Mouse (Mus musculus) hindbrain, embryonic 15.5 days (tissue): ENCODE data around the gene Pkn2. TPM values are rescaled to one million over a fixed set of nuclear protein-coding genes. Genes with fewer than 3 reads are reported as not detected.

Source experiments
- ATAC-seq: fragments of 200-750 bp; cut with Nextera tagmentation; 2 replicates; pipeline ENCODE4 v1.8.0; 2017; ENCODE audit warnings: low read depth, moderate number of reproducible peaks, moderate TSS enrichment; ENCODE audit not compliant: low FRiP score
- H3K27ac ChIP-seq: fragments of 300-500 bp; sonication (generic); replicated peaks from 2 replicates; pipeline ENCODE4 v1.5.1; 2015; ENCODE audit warnings: mild to moderate bottlenecking, inconsistent platforms
- H3K27me3 ChIP-seq: fragments of 300-500 bp; sonication (generic); 2 replicates; pipeline ENCODE4 v1.6.1; 2015; ENCODE audit warnings: control low read depth, inconsistent platforms
- H3K36me3 ChIP-seq: fragments of 300-500 bp; sonication (generic); 2 replicates; pipeline ENCODE4 v1.6.1; 2015; ENCODE audit warnings: control low read depth, inconsistent platforms
- H3K4me1 ChIP-seq: fragments of 300-500 bp; sonication (generic); replicated peaks from 2 replicates; pipeline ENCODE4 v1.6.1; 2015; ENCODE audit warnings: control low read depth, inconsistent platforms
- H3K4me2 ChIP-seq: fragments of 300-500 bp; sonication (generic); 2 replicates; pipeline ENCODE4 v1.6.1; 2015; ENCODE audit warnings: moderate library complexity, mild to moderate bottlenecking, inconsistent platforms
- H3K4me3 ChIP-seq: fragments of 300-500 bp; sonication (generic); 2 replicates; pipeline ENCODE4 v1.5.1; 2015; ENCODE audit warnings: mild to moderate bottlenecking, inconsistent platforms
- H3K9ac ChIP-seq: fragments of 300-500 bp; sonication (generic); 2 replicates; pipeline ENCODE4 v1.6.1; 2015; ENCODE audit warnings: inconsistent platforms
- H3K9me3 ChIP-seq: fragments of 300-500 bp; sonication (generic); 2 replicates; pipeline ENCODE4 v1.6.1; 2016; ENCODE audit warnings: control low read depth, inconsistent platforms
- WGBS: fragments of 180-500 bp; shearing (Covaris S2); methylation state at CpG from one replicate; pipeline ENCODE4 v1.1.7; 2015; 5-methylcytosine and 5-hydroxymethylcytosine counted together
- polyA plus RNA-seq: library from polyadenylated mRNA; unstranded; fragments of >200 nt; fragmentation: Nextera tagmentation; extraction: Ambion mirVana; gene quantifications from 2 replicates; pipeline ENCODE4 v1.2.1, GENCODE M21; 2015

Gene Pkn2
- 20.4 and 22.8 TPM in 2 replicates for polyA plus RNA-seq

GRCm38 (mm10) chr3:142881872-142882623 is at the start of gene Pkn2:
Gene Pkn2, minus strand, starts transcription at chr3:142882004.
- Histone ChIP-seq H3K27me3 (no peaks in the 10 kb centered on the region), H3K36me3 (no peaks in the 10 kb centered on the region), H3K9ac (peak within 1 kb of the TSS; percentile 93), H3K4me3 (peak within 1 kb of the TSS; percentile 100), H3K4me2 (peak within 1 kb of the TSS; percentile 71), H3K4me1 (peaks cover 9% of the 10 kb centered on the region), H3K9me3 (no peaks in the 10 kb centered on the region), H3K27ac (peak within 1 kb of the TSS; percentile 92)
- peak; percentile 99 for ATAC-seq
- under 1% methylated on average over 77 of the region's 84 CpGs for WGBS

DNA sequence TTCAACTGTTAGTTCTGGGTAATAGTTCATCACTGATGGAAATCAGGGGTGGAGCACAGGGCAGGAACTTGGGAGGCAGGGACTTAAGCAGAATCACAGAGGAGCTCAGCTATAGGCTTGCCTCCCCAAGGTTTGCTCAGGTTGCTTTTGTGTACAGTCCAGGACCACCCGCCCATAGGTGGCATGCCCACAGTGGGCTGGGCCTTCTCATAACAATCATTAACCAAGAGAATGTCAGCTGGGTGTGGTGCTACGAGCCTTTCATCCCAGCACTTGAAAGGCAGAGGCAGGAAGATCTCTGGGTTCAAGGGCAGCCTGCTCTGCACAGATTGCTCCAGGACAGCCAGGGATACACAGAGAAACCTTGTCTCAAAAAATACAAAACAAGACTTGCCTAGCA is 48.1 kb upstream of the Pkn2 start:
- Histone ChIP-seq H3K36me3 (no peaks in the 10 kb centered on the region), H3K27ac (no peak overlapping the region), H3K4me3 (no peak overlapping the region), H3K9ac (no peak overlapping the region), H3K9me3 (no peaks in the 10 kb centered on the region), H3K4me1 (no peaks in the 10 kb centered on the region), H3K4me2 (no peak overlapping the region), H3K27me3 (no peaks in the 10 kb centered on the region)
- no peak for ATAC-seq
- WGBS: 91% methylated on average over 2 of the region's 2 CpGs

DNA sequence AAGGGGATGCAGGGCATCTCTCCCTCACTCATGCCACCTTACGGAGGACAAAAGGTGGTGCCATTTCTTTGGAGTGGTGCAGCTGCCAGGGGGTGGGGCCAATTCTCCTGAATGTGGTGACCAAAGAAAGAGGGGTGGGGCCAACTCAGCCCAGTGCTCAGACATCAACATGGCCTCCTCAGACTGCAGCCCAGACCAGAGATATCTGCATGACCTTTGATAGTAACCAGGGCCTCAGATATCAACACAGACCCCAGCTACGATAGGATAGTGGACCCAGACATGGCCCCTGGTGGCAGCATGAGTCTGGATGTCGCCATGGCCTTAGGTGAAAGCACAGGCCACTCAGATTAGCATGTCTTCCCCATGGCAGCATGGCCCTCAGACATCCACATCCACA is 45.5 kb upstream of the Pkn2 start:
- no peak for ATAC-seq
- Histone ChIP-seq H3K27ac (no peak overlapping the region), H3K4me3 (no peak overlapping the region), H3K9ac (no peak overlapping the region), H3K27me3 (no peaks in the 10 kb centered on the region), H3K9me3 (no peaks in the 10 kb centered on the region), H3K4me1 (no peaks in the 10 kb centered on the region), H3K4me2 (no peak overlapping the region), H3K36me3 (no peaks in the 10 kb centered on the region)
- WGBS: 95% methylated on average over 3 of the region's 3 CpGs

DNA sequence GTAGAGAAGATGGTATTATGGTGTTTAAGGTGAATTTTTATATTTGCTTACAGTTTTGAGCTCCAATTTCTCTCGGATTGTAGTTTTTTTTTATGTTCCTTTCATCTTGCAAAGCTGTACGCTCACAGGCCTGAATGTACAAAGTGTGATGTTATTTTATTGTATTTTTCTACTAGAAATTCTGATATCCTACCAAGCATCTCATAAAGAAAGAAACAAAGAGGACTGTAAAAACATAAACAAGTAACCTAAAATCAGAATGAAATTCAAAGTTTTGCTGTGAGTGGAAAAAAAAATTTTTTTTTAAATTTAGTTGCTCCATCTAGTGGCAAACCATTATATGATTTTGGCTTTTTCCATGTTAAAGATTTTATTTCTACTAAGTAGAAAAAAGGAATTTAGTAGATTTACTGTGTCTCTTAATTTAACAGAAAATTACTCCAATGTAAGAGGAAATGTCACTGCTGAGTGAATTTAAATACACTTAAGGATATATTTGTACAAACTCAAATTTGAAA is 43.1 kb upstream of the Pkn2 start:
- no peaks in the 10 kb centered on the region for H3K27me3 ChIP-seq
- H3K9me3 ChIP-seq: no peaks in the 10 kb centered on the region
- H3K36me3 ChIP-seq: no peaks in the 10 kb centered on the region
- no peak overlapping the region for H3K9ac ChIP-seq
- no peak overlapping the region for H3K27ac ChIP-seq
- no peak overlapping the region for H3K4me3 ChIP-seq
- WGBS: 86% methylated on average over 2 of the region's 2 CpGs
- H3K4me2 ChIP-seq: no peak overlapping the region
- no peaks in the 10 kb centered on the region for H3K4me1 ChIP-seq
- ATAC-seq: no peak

- Histone ChIP-seq H3K4me1 (no peaks in the 10 kb centered on the region), H3K36me3 (no peaks in the 10 kb centered on the region), H3K4me2 (no peak overlapping the region), H3K27me3 (no peaks in the 10 kb centered on the region), H3K4me3 (no peak overlapping the region), H3K9me3 (no peaks in the 10 kb centered on the region), H3K27ac (no peak overlapping the region), H3K9ac (no peak overlapping the region)
- no peak for ATAC-seq
- WGBS: 65% methylated on average over 3 of the region's 3 CpGs
Measured at GRCm38 (mm10) chr3:142919070-142919469, 37.3 kb upstream of the Pkn2 start.

GRCm38 (mm10) chr3:142917760-142918439 is 36.1 kb upstream of the Pkn2 start:
- 76% methylated on average over 4 of the region's 4 CpGs for whole genome bisulfite sequencing
- Histone ChIP-seq H3K27ac (no peak overlapping the region), H3K4me1 (no peaks in the 10 kb centered on the region), H3K4me2 (no peak overlapping the region), H3K9ac (no peak overlapping the region), H3K36me3 (no peaks in the 10 kb centered on the region), H3K27me3 (no peaks in the 10 kb centered on the region), H3K9me3 (no peaks in the 10 kb centered on the region), H3K4me3 (no peak overlapping the region)
- no peak for ATAC-seq

GRCm38 (mm10) chr3:142917171-142917570 is 35.4 kb upstream of the Pkn2 start:
- Histone ChIP-seq H3K9me3 (no peaks in the 10 kb centered on the region), H3K4me3 (no peak overlapping the region), H3K9ac (no peak overlapping the region), H3K36me3 (no peaks in the 10 kb centered on the region), H3K4me2 (no peak overlapping the region), H3K27ac (no peak overlapping the region), H3K4me1 (no peaks in the 10 kb centered on the region), H3K27me3 (no peaks in the 10 kb centered on the region)
- ATAC-seq: no peak
- 87% methylated on average over 4 of the region's 4 CpGs for WGBS

- Histone ChIP-seq H3K27me3 (no peaks in the 10 kb centered on the region), H3K4me1 (no peaks in the 10 kb centered on the region), H3K36me3 (no peaks in the 10 kb centered on the region), H3K9me3 (no peaks in the 10 kb centered on the region), H3K4me2 (no peak overlapping the region), H3K4me3 (no peak overlapping the region), H3K27ac (no peak overlapping the region), H3K9ac (no peak overlapping the region)
- no peak for ATAC-seq
- 83% methylated on average over 1 of the region's 1 CpGs for WGBS
Measured at GRCm38 (mm10) chr3:142913295-142913694, 31.5 kb upstream of the Pkn2 start.

- H3K4me3 ChIP-seq: no peak overlapping the region
- H3K36me3 ChIP-seq: no peaks in the 10 kb centered on the region
- no peak for ATAC-seq
- H3K4me2 ChIP-seq: no peak overlapping the region
- H3K9me3 ChIP-seq: no peaks in the 10 kb centered on the region
- H3K9ac ChIP-seq: no peak overlapping the region
- WGBS: 83% methylated on average over 2 of the region's 2 CpGs
- H3K27me3 ChIP-seq: no peaks in the 10 kb centered on the region
- H3K27ac ChIP-seq: no peak overlapping the region
- H3K4me1 ChIP-seq: no peaks in the 10 kb centered on the region
Measured at GRCm38 (mm10) chr3:142899683-142900082, 17.9 kb upstream of the Pkn2 start.

GRCm38 (mm10) chr3:142898949-142899396 is 17.2 kb upstream of the Pkn2 start:
- Histone ChIP-seq H3K9ac (no peak overlapping the region), H3K9me3 (no peaks in the 10 kb centered on the region), H3K27me3 (no peaks in the 10 kb centered on the region), H3K4me2 (no peak overlapping the region), H3K4me1 (no peaks in the 10 kb centered on the region), H3K27ac (no peak overlapping the region), H3K4me3 (no peak overlapping the region), H3K36me3 (no peaks in the 10 kb centered on the region)
- WGBS: 85% methylated on average over 8 of the region's 8 CpGs
- no peak for ATAC-seq

- Histone ChIP-seq H3K27ac (no peak overlapping the region), H3K36me3 (no peaks in the 10 kb centered on the region), H3K9ac (no peak overlapping the region), H3K27me3 (no peaks in the 10 kb centered on the region), H3K9me3 (no peaks in the 10 kb centered on the region), H3K4me3 (no peak overlapping the region), H3K4me2 (no peak overlapping the region), H3K4me1 (no peaks in the 10 kb centered on the region)
- ATAC-seq: no peak
- 84% methylated on average over 3 of the region's 3 CpGs for WGBS
Measured at GRCm38 (mm10) chr3:142890442-142890841, 8.6 kb upstream of the Pkn2 start.

DNA sequence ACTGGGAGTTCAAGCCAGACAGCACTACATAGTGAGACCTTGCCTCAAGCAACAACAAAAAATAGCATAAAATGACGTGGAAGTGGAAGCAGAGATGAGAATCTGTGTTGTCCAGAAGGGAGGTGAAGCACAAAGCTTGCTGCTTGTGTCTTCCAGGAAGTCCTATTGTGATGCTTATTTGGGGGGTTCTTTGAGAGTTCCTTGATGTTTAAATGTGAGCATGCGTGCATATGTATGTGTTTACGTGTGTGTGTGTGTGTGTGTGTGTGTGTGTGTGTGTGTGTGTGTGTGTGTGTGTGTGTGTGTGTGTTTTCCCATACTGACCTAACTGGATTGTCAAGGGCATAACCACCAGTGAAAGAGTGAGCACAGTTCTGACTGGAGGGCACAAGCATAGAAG is 5.2 kb upstream of the Pkn2 start:
- H3K36me3 ChIP-seq: no peaks in the 10 kb centered on the region
- no peak overlapping the region for H3K4me2 ChIP-seq
- no peak overlapping the region for H3K27ac ChIP-seq
- H3K4me1 ChIP-seq: peaks cover 9% of the 10 kb centered on the region
- no peaks in the 10 kb centered on the region for H3K9me3 ChIP-seq
- H3K9ac ChIP-seq: no peak overlapping the region
- H3K27me3 ChIP-seq: no peaks in the 10 kb centered on the region
- ATAC-seq: no peak
- 84% methylated on average over 3 of the region's 3 CpGs for WGBS
- H3K4me3 ChIP-seq: no peak overlapping the region
